Mouse (Mus musculus) gastrocnemius, postnatal 14 days (tissue): Measurements from ENCODE around the gene Slc13a3. TPM values are rescaled to one million over a fixed set of nuclear protein-coding genes. Genes with fewer than 3 reads are reported as not detected.
A peak's percentile ranks its signal among the peaks of the same experiment; 100 is the strongest.
"Not testable (repeated sequence)": the region's sequence is repeated elsewhere in the genome, so short reads cannot be mapped to it uniquely, and the experiment has no call there.

Source experiments
- DNase-seq: peaks from one replicate; pipeline ENCODE4 v3.0.0; 2021; ENCODE audit warnings: mixed read lengths
- intact Hi-C: fragments of 180-260 bp; cut with DNase I; formaldehyde crosslinking; loops from one replicate; pipeline ENCODE4 v1.15.1; 2025; ENCODE audit warnings: low total_unique reads
- long read RNA-seq, 2 experiments: library from polyadenylated mRNA; stranded (forward); transcript quantifications; one replicate each; pipeline ENCODE4 v2.0.0; 2021
- total RNA-seq, 2 experiments: library from RNA; stranded (reverse); gene quantifications; 2 replicates each; pipeline ENCODE4 v1.2.3; 2021

The Slc13a3 gene
- total RNA-seq, result under 1 TPM; 0.18 to 0.22 TPM
- long read RNA-seq, experiment 1, result 0 reads
- long read RNA-seq, experiment 2, result 0 reads

DNA sequence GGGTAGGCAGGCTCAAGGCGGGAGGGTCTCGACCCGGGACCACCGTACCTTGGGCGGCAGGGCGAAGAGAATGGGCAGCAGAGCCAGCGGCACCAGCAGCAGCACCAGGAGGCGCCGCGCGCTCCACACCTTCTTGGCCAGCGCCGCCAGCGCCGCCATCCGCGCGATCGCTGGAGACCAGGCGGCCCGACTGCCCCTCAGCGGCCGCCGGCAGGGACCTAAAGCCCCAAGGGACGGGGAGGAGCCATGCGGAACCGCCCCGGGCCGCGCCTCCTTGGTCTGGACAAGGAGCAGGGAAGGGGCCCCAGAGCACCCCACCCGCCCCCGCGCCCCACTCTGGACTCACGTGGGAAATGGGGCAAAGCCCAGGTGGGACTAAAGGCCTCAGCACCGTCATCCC is at the start of gene Slc13a3:
TSS of gene Slc13a3 (minus strand) at position 228 of the 400 bp plus-strand sequence.
- intact Hi-C loops, result no loop called here
- DNase-seq, result no peak

DNA sequence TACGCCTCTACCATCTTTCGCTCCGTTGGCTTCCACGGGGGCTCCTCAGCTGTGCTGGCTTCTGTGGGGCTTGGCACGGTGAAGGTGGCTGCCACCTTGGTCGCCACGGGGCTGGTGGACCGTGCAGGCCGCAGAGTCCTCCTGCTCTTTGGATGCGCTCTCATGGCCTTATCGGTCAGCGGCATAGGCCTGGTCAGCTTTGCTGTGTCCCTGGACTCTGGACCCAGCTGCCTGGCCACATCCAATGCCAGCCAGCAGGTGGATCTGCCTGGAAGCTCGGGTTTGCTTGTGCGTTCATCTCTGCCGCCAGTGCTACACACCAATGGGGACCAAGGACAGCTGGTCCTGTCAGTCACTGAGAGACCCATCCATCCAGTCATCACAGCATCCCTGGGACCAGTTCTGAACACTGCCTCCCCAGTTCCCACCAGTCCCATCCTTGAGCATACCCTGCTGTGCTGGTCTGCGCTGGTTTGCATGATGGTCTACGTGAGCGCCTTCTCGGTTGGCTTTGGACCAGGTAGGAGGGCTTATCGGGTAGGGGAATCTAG is 42.2 kb upstream of the Slc13a3 start:
- no peak for DNase-seq
- intact Hi-C loops, result no loop called here

DNA sequence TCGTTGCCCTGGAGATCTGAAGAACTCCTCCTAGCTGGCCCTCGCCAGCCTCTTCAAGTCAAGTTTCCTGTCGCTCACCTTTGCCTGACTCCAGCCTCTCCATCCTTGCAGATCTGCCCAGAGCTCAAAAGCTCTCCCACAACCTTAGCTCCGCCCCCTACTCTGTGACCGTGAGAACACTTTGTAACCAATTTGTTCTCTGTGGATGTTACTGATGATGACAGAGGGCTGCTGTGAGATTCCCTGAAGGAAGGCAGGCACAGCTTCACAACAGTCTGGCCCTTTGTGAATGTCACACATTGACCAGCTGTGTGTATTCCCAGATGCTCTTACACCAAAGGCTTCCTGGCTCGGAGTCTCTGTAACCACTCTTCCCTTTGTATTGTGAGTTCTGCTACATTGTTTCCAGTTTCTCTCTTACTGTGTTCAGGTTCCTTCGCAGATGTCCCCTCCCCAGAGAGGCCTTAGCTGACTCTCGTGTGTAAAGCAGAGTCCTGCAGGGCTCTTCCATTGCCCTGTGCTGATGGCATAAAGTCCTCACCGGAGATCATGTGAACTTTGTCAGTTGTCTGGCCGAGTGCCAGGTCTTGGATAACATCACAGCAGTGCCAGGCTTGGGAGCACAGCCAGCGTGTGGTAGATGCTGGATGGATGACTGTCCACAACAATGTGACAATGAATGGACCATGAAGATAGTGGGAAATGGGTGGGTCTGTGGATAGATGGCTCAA is 40.0 kb upstream of the Slc13a3 start:
- peak; percentile 47 for DNase-seq
- intact Hi-C loops, result no loop called here

DNA sequence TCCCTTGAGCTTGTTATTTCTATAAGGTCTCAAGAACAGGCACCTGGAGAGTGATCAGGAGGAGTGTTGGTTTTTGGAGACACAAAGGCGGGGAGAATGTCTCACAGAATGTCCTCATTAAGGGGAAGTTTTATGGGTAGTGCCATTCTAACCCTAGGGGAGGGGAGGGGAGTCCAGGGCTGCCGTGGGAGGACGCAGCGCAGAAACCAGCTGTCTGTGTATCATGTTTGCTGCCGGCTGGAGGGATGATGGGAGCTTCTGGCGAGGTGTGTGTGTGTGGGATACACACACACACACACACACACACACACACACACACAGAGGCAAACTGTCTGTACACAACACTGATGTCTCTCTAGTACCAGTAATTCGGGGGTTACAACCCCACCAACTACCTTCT is 39.4 kb upstream of the Slc13a3 start:
- intact Hi-C loops, result no loop called here
- no peak for DNase-seq

DNA sequence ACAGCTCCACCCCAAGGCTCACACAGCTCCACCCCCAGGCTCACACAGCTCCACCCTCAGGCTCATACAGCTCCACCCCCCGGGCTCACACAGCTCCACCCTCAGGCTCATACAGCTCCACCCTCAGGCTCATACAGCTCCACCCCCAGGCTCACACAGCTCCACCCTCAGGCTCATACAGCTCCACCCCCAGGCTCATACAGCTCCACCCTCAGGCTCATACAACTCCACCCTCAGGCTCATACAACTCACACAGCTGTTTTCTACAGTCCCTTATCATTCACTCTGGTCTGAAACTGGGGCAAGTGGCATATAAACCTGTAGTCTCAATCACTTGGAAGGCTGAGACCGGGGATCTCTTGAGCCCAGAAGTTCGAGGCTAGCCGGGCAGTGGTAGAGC is 38.5 kb upstream of the Slc13a3 start:
- DNase-seq, intact Hi-C loops: not testable (repeated sequence)

DNA sequence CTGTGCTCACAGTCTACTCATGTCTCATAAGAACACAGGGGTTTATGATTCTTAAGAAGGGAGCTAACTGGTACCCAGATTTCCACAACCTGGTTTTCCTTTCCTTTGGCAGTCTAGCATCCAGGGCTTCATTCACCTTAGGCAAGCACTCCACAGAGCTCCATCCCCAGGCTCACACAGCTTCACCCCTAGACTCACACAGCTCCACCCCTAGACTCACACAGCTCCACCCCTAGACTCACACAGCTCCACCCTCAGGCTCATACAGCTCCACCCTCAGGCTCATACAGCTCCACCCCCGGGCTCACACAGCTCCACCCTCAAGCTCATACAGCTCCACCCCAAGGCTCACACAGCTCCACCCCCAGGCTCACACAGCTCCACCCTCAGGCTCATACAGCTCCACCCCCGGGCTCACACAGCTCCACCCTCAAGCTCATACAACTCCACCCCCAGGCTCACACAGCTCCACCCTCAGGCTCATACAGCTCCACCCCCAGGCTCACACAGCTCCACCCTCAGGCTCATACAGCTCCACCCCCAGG is 38.0 kb upstream of the Slc13a3 start:
- intact Hi-C loops, result not testable (repeated sequence)

DNA sequence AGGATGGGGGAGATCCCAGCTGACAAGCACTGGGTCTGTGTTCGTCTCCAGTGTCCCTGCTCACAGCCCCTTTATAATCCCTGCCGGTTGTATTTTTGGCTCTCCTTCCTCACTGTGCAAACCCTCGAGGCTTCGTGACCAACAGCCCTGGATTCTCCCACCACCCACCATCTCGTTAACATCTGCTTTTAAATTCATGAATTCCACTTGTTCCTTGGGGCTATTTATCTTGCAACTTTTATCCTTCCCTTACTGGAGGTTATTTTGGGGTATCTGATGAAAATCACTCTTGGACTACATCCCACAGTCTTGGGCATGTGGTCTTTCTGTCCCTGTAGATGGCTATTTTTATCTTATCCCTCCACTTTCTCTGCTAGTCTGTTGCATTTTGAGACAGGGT is 37.4 kb upstream of the Slc13a3 start:
- no peak for DNase-seq
- intact Hi-C loops, result no loop called here

More for the DNA sequence above, 38.0 kb upstream of the Slc13a3 start:
- DNase-seq, result not testable (repeated sequence)

DNA sequence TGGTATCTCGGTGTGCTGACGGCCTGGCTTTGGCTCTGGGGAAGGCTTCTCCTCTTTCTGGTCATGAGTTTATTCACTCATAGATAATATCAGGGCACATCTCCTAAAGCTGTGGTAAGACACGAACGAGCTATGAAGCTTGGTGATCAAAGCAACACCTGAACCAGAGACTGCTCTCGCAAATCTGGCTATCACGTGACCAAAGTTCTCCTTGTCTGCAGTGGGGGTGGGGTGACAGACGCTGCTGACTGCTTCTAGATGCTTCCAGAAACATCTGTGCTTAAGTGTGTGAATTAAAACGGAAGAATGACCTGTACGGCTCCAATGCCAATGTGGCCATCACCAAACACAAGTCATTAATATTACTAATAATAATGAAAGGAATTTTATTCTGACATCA is 36.7 kb upstream of the Slc13a3 start:
- DNase-seq, result no peak
- intact Hi-C loops, result no loop called here

DNA sequence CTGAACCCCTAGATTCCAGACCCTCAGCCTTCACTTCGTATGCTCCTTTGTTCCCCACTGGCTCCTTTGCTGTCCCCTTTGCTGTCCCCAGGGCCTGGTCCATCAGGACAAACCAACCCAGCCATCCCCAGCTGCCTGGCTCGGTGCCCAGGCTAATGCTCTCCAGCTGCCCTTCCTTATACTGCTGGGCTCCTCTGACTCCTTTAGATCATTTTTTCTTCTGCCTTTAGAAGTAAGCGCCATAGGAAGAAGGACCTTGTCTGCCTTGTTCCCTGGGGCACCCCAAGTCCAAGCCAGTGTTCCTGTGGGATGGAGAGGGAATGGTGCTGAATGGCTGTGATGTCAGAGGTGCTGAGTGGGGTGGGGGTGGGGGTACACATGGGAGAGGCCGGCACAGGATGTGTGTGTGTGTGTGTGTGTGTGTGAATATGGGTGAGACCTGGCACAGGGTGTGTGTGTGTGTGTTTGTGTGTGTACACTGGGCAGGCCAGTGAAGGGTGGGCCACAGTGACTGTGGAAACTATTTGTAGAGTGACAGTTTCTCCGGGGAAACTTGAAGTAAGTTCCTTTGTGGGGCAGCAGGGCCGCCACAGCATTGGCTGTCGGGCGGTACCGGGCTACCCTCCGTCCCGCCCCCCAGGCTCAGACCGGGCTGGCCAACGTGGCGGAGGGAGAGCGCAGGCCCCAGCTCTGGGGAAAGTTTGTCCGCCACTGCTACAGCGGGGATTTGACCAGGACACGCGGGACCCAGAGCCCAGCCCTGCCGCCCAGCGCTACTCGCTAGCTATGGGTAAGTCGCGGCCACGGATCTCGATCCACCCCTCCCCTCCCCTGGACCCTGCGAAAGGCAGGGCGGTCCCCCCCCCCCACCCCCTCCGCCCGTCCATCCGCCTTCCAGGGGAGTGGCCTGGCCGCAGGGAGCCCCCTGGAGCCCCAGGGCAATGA is 30.5 kb upstream of the Slc13a3 start, which contains the start of gene Slc2a10:
TSS of gene Slc2a10 (plus strand) at position 529 of the 945 bp plus-strand sequence.
- peak; percentile 79 for DNase-seq
- intact Hi-C loops, result no loop called here

DNA sequence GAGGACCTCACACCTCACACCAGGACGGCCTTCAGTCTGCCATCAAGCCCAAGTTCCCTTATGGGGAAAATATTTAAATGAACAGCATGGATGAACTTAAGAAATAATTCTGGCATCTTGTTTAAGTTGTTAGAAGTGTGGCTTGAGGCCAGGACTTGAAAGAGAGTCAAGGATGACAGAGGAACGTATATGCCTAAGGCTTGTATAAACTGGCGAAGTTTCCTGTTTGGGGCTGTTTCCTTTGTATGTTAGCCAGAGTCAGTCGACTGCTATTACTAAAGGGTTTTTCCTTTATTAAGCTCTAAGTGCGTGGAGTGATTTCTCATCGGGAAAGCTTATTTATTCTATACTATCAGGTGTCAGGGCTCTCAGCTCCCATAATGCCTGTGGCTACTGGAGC is 25.8 kb upstream of the Slc13a3 start:
- intact Hi-C loops, result no loop called here
- DNase-seq, result no peak

DNA sequence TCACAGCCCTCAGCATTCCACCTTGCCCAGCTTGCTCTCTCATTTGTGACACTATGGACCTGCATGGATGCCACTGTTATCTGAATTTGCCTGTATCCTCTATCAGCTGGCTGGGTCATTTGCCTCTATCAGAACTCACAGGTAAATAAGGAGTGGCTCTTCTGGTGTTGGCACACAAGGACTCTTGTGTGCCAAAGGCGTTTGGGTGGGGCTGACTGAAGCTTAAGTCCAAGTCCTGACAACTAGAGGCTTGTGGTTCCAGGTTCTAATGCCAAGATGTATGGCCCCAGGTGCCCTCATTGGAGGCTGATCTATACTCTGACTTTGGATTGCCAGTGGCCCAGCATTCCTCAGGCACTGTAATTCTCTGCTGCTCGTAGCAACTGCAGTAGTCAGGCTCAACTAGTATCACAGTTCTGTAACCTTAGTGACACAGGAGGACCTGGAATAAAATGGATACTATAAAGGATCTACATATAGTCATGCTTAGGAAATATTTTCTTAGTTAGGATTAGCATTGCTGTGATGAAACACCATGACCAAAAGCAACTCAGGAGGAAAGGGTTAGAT is 24.8 kb upstream of the Slc13a3 start:
- intact Hi-C loops, result no loop called here
- DNase-seq, result no peak

DNA sequence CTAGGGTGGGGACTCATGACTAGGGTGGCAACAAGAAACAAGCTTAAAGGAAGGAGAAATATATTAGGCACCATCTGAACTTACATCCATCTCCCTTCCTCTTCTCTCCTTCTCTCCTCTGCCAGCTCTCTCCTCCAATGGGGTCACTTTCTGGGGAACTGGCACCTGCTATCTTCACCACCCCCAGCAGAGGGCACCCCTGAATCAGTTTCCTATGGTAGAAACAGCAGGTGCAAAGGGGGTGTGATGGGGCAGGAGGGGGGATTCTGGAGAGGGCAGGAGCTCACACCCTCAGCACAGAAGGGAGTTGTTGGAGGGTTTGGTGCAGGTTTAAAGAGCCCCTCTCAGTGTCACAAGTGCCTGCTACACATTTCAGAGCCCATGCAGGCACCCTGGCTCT is 23.2 kb upstream of the Slc13a3 start:
- intact Hi-C loops, result no loop called here
- DNase-seq, result peak; percentile 50

DNA sequence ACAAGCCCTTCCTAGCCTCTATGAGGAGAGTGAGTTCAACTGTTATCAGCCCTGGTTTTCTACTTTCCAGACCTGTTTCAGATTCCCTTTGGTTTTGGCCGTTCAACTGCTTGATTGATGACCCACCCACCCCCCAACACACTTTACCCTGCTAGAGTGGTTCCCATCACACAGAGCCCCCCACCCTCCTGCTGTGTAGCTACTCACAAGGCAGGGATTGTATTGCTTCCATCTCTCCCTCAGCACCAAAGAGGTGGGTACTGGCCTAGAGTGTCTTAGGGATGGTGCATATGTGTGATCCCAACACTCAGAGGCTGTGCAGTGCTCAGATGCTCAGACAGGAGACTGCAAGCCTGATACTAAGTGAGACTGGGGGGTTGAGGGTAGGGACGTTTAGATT is 21.5 kb upstream of the Slc13a3 start:
- intact Hi-C loops, result no loop called here
- DNase-seq, result no peak

DNA sequence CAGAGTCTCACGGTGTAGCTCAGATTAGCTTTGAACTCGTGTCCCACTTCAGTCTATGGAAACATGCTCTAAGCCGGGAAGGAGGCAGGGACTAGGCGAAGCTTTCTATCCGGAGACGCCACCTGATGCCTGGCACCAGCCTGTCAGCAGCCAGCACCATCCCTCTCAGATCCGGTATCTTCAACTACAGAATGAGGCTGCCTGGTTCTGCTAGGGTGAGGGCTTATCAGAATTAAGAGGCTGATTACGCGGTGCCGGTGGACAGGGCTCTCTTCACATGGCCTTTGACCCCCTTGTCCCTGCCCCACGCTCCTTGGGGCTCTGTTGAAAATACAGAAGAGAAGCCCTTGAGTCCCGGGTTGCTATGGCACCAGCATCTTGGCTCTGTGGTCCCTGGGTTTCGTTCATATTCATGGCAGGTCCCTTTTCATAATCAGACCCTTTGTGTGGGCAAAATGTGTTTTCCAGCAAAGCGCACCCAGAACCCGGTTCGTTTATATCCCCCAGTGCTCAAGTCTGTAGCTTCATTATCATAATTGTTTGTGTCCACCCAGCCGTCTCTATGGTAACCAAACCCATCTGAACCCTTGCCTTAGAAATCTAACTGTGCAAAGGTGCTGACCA is 20.7 kb upstream of the Slc13a3 start:
- no peak for DNase-seq
- intact Hi-C loops, result no loop called here

DNA sequence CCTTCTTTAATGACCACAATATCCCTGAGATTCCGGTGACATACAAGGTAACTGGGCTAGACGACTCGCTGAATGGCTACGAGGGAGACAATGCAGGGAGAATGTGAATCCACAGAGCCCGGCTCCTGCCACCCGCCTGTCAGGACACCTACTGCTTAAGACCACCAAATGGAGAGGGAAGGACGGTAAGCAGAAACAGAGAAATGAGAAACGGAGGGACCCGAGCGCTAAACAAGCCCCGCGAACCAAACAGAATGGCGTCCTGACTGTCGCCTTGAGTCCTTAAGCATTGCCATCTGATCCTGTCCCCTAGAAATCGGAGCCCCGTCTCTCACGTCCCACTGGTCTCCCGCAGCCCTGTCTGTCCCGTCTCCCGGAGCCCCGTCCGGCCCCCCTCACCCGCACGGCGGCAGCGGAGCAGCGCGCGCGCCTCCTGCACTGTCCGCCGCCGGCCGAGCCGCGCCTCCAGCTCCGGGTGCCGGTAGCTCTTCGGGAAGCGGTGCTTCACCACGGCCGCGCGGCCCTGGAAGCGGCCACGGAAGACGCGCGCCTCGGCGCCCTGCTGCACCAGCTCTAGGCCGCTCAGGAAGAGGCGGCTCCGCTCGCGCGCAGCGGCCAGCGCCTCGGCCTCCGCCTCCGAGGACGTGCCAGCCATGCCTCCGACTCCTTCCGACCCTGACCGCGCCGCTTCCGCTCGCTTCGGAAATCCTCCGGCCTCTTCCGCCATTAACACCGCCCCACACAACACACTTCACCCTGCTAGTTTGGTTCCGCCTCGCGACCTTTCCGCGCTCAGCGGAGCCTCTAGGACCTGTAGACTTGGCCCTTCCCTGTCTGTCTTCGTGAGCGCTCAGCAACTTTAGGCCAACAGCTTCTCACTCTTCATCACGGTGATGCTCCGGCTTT is 19.9 kb upstream of the Slc13a3 start, which contains the start of gene Trp53rka:
TSS of gene Trp53rka (minus strand) at position 677 of the 906 bp plus-strand sequence.
- intact Hi-C loops, result no loop called here
- DNase-seq, result peak; percentile 81

DNA sequence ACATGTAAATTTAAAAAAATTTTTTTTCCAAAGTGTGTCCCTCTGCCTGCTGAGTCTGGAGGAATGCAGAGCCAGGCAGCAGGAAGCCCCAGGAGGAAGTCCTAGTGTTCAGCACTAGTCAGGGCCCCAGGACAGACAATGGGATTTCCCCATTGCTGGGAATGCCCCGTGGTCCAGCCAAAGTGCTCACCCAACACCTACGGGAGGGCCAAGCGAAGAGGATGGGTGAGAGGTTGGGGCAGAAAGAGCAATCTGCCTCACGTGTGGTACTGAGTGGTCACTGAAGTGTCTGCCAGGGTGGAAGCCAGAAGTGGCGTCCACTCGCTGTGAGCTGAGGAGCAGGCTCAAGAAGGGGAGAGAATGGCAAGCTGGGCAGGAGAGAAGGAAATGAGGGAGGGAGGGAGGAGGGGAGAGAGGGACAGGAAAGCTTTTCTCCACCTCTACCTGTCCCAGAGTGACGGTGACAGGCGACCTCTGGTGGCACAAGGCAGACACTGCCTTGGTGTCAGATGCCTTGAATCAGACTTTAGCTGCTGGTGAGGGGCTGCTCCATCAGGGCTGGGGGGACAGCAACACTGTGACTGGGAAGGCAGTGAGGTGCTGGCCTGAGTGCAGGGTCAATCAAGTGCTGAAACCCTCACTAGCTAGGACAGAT is 14.0 kb upstream of the Slc13a3 start:
- intact Hi-C loops, result loop anchor here (5.0 to 10.0 kb wide), 2 partner anchors 95 to 122 kb away; partner anchors contain the start of gene Zfp663
- peak; percentile 51 for DNase-seq

DNA sequence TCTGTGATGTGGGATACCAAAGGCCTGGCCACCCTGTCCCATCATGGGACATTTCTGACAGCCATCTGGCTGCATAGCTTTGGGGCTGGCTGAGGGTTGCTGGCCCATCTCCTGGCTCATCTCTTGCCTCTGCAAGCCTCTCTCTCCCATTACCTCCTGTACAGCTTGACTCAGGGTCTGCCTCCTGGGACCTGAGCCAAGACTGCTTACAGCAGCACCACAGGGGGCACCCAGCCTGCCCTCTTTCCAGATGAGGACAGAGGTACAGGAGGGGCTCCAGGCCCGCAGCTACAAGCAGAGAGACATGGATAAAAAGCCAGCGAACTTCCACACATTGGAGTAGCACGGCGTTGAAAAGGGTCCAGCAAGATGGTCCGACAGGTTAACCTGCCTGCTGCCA is 13.4 kb upstream of the Slc13a3 start:
- intact Hi-C loops, result loop anchor here (5.0 to 10.0 kb wide), 2 partner anchors 94 to 122 kb away; partner anchors contain the start of gene Zfp663
- no peak for DNase-seq
